Mouse (Mus musculus) heart, embryonic 16.5 days (tissue): ENCODE data around the gene Rnf180. TPM values are rescaled to one million over a fixed set of nuclear protein-coding genes. Genes with fewer than 3 reads are reported as not detected.

Experiments used
- ATAC-seq: fragments of 200-750 bp; cut with Nextera tagmentation; replicated peaks from 2 replicates; pipeline ENCODE4 v1.8.0; 2017; ENCODE audit warnings: moderate number of reproducible peaks; ENCODE audit not compliant: insufficient read depth, low FRiP score; ENCODE audit errors: extremely low read depth
- H3K27ac ChIP-seq: fragments of 300-500 bp; sonication (generic); 2 replicates; pipeline ENCODE4 v1.5.1; 2014; ENCODE audit warnings: mild to moderate bottlenecking, low read length, control low read depth, moderate library complexity
- H3K27me3 ChIP-seq: fragments of 300-500 bp; sonication (generic); 2 replicates; pipeline ENCODE4 v1.6.1; 2014; ENCODE audit warnings: low read length, mixed read lengths; ENCODE audit not compliant: control insufficient read depth, insufficient read depth
- H3K36me3 ChIP-seq: fragments of 300-500 bp; sonication (generic); 2 replicates; pipeline ENCODE4 v1.6.1; 2014; ENCODE audit not compliant: control insufficient read depth, insufficient read depth
- H3K4me1 ChIP-seq: fragments of 300-500 bp; sonication (generic); 2 replicates; pipeline ENCODE4 v1.6.1; 2014; ENCODE audit warnings: low read length, mixed read lengths; ENCODE audit not compliant: control insufficient read depth, insufficient read depth
- H3K4me2 ChIP-seq: fragments of 300-500 bp; sonication (generic); 2 replicates; pipeline ENCODE4 v1.6.1; 2014; ENCODE audit warnings: low read depth, mild to moderate bottlenecking, control low read depth, low read length
- H3K4me3 ChIP-seq: fragments of 300-500 bp; sonication (generic); 2 replicates; pipeline ENCODE4 v1.5.1; 2014; ENCODE audit warnings: mild to moderate bottlenecking, control low read depth, low read length
- H3K9ac ChIP-seq: fragments of 300-500 bp; sonication (generic); 2 replicates; pipeline ENCODE4 v1.6.1; 2014; ENCODE audit warnings: low read length, control low read depth
- H3K9me3 ChIP-seq: fragments of 300-500 bp; sonication (generic); replicated peaks from 2 replicates; pipeline ENCODE4 v1.6.1; 2016; ENCODE audit warnings: low read length; ENCODE audit not compliant: control insufficient read depth
- WGBS: fragments of 180-500 bp; shearing (Covaris S2); extraction: QIAGEN DNeasy Blood & Tissue Kit; methylation state at CpG from one replicate; pipeline ENCODE4 v1.1.7; 2014; 5-methylcytosine and 5-hydroxymethylcytosine counted together
- polyA plus RNA-seq: library from polyadenylated mRNA; unstranded; fragments of >200 nt; fragmentation: Nextera tagmentation; extraction: Ambion mirVana; gene quantifications from 2 replicates; pipeline ENCODE4 v1.2.1, GENCODE M21; 2015

Gene Rnf180
- polyA plus RNA-seq, 1 experiment from 2014 or later = 1.7 TPM

- Histone ChIP-seq H3K4me2 (no peak overlapping the region), H3K36me3 (no peaks in the 10 kb centered on the region), H3K9ac (no peak overlapping the region), H3K4me3 (no peak overlapping the region), H3K4me1 (0 out of 2 replicates have a peak, but pooled peaks cover 5% of the 10 kb centered on the region), H3K27ac (no peak overlapping the region), H3K27me3 (no peaks in the 10 kb centered on the region), H3K9me3 (no peaks in the 10 kb centered on the region)
- ATAC-seq = no peak
- WGBS = 80% methylated on average over 6 of the region's 6 CpGs
Measured at GRCm38 (mm10) chr13:105132370-105132769, 162.2 kb downstream of the Rnf180 start.

- Histone ChIP-seq H3K9me3 (no peaks in the 10 kb centered on the region), H3K4me2 (no peak overlapping the region), H3K4me1 (0 out of 2 replicates have a peak, but pooled peaks cover 5% of the 10 kb centered on the region), H3K9ac (no peak overlapping the region), H3K27ac (no peak overlapping the region), H3K27me3 (no peaks in the 10 kb centered on the region), H3K36me3 (no peaks in the 10 kb centered on the region), H3K4me3 (no peak overlapping the region)
- 63% methylated on average over 6 of the region's 6 CpGs for WGBS
- ATAC-seq = no peak
Measured at GRCm38 (mm10) chr13:105130080-105130479, 164.5 kb downstream of the Rnf180 start.

- no peaks in the 10 kb centered on the region for H3K4me1 ChIP-seq
- H3K27ac ChIP-seq = no peak overlapping the region
- no peaks in the 10 kb centered on the region for H3K36me3 ChIP-seq
- no peak overlapping the region for H3K4me2 ChIP-seq
- H3K27me3 ChIP-seq = no peaks in the 10 kb centered on the region
- H3K9me3 ChIP-seq = no peaks in the 10 kb centered on the region
- H3K9ac ChIP-seq = no peak overlapping the region
- ATAC-seq = no peak
- no peak overlapping the region for H3K4me3 ChIP-seq
- 77% methylated on average over 3 of the region's 3 CpGs for WGBS
Measured at GRCm38 (mm10) chr13:105122092-105122491, 172.5 kb downstream of the Rnf180 start.

- Histone ChIP-seq H3K27me3 (no peaks in the 10 kb centered on the region), H3K36me3 (no peaks in the 10 kb centered on the region), H3K9me3 (no peaks in the 10 kb centered on the region), H3K27ac (no peak overlapping the region), H3K4me1 (no peaks in the 10 kb centered on the region), H3K9ac (no peak overlapping the region), H3K4me2 (no peak overlapping the region), H3K4me3 (no peak overlapping the region)
- ATAC-seq = no peak
Measured at GRCm38 (mm10) chr13:105121617-105122016, 173.0 kb downstream of the Rnf180 start.

- WGBS = 87% methylated on average over 6 of the region's 6 CpGs
- H3K9ac ChIP-seq = no peak overlapping the region
- no peak overlapping the region for H3K4me3 ChIP-seq
- no peak for ATAC-seq
- H3K27ac ChIP-seq = no peak overlapping the region
- H3K4me1 ChIP-seq = no peaks in the 10 kb centered on the region
- H3K27me3 ChIP-seq = no peaks in the 10 kb centered on the region
- no peaks in the 10 kb centered on the region for H3K9me3 ChIP-seq
- no peak overlapping the region for H3K4me2 ChIP-seq
- no peaks in the 10 kb centered on the region for H3K36me3 ChIP-seq
Measured at GRCm38 (mm10) chr13:105111599-105111998, 183.0 kb downstream of the Rnf180 start.

- no peak for ATAC-seq
- H3K27ac ChIP-seq = no peak overlapping the region
- WGBS = 51% methylated on average over 2 of the region's 2 CpGs
- no peaks in the 10 kb centered on the region for H3K9me3 ChIP-seq
- H3K36me3 ChIP-seq = no peaks in the 10 kb centered on the region
- no peaks in the 10 kb centered on the region for H3K4me1 ChIP-seq
- H3K4me2 ChIP-seq = no peak overlapping the region
- H3K9ac ChIP-seq = no peak overlapping the region
- no peak overlapping the region for H3K4me3 ChIP-seq
- no peaks in the 10 kb centered on the region for H3K27me3 ChIP-seq
Measured at GRCm38 (mm10) chr13:105104385-105104784, 190.2 kb downstream of the Rnf180 start.

GRCm38 (mm10) chr13:105100705-105101104, 193.9 kb downstream of the Rnf180 start:
- 78% methylated on average over 4 of the region's 4 CpGs for WGBS
- Histone ChIP-seq H3K4me2 (no peak overlapping the region), H3K36me3 (no peaks in the 10 kb centered on the region), H3K9me3 (no peaks in the 10 kb centered on the region), H3K27ac (no peak overlapping the region), H3K4me3 (no peak overlapping the region), H3K27me3 (no peaks in the 10 kb centered on the region), H3K9ac (no peak overlapping the region), H3K4me1 (no peaks in the 10 kb centered on the region)
- no peak for ATAC-seq

- no peak overlapping the region for H3K4me3 ChIP-seq
- H3K36me3 ChIP-seq = no peaks in the 10 kb centered on the region
- 71% methylated on average over 2 of the region's 2 CpGs for WGBS
- H3K4me2 ChIP-seq = no peak overlapping the region
- no peak overlapping the region for H3K9ac ChIP-seq
- H3K27ac ChIP-seq = no peak overlapping the region
- no peaks in the 10 kb centered on the region for H3K9me3 ChIP-seq
- no peaks in the 10 kb centered on the region for H3K4me1 ChIP-seq
- no peak for ATAC-seq
- no peaks in the 10 kb centered on the region for H3K27me3 ChIP-seq
Measured at GRCm38 (mm10) chr13:105096316-105096715, 198.3 kb downstream of the Rnf180 start.

- ATAC-seq = no peak
- no peaks in the 10 kb centered on the region for H3K4me1 ChIP-seq
- H3K9ac ChIP-seq = no peak overlapping the region
- WGBS = 84% methylated on average over 3 of the region's 3 CpGs
- no peaks in the 10 kb centered on the region for H3K27me3 ChIP-seq
- no peak overlapping the region for H3K4me2 ChIP-seq
- H3K36me3 ChIP-seq = no peaks in the 10 kb centered on the region
- H3K27ac ChIP-seq = no peak overlapping the region
- no peak overlapping the region for H3K4me3 ChIP-seq
- no peaks in the 10 kb centered on the region for H3K9me3 ChIP-seq
Measured at GRCm38 (mm10) chr13:105089276-105089675, 205.3 kb downstream of the Rnf180 start.

- Histone ChIP-seq H3K9me3 (no peaks in the 10 kb centered on the region), H3K27ac (no peak within 1 kb of the TSS), H3K27me3 (no peaks in the 10 kb centered on the region), H3K4me1 (no peaks in the 10 kb centered on the region), H3K4me2 (no peak within 1 kb of the TSS), H3K36me3 (no peaks in the 10 kb centered on the region), H3K9ac (no peak within 1 kb of the TSS), H3K4me3 (no peak within 1 kb of the TSS)
- 80% methylated on average over 10 of the region's 10 CpGs for WGBS
- no peak for ATAC-seq
Measured at GRCm38 (mm10) chr13:105081862-105082261, 212.8 kb downstream of the Rnf180 start, which contains the start of gene 4933425L06Rik. 4933425L06Rik (plus strand) TSS chr13:105082122.
